Mouse (Mus musculus) lung, adult 2 months (tissue): ENCODE results near the gene Car5a.

Source experiments
- CTCF ChIP-seq: fragments of 200-500 bp; IDR thresholded peaks from 2 replicates; pipeline ENCODE4 v1.5.1; 2011; ENCODE audit warnings: mild to moderate bottlenecking, low read length, control low read depth; ENCODE audit not compliant: insufficient read depth
- POLR2A ChIP-seq: fragments of 200-500 bp; IDR thresholded peaks from 2 replicates; pipeline ENCODE4 v1.6.1; 2011; ENCODE audit warnings: low read depth, mild to moderate bottlenecking, control low read depth, low read length, borderline replicate concordance; ENCODE audit errors: extremely low read depth

DNA sequence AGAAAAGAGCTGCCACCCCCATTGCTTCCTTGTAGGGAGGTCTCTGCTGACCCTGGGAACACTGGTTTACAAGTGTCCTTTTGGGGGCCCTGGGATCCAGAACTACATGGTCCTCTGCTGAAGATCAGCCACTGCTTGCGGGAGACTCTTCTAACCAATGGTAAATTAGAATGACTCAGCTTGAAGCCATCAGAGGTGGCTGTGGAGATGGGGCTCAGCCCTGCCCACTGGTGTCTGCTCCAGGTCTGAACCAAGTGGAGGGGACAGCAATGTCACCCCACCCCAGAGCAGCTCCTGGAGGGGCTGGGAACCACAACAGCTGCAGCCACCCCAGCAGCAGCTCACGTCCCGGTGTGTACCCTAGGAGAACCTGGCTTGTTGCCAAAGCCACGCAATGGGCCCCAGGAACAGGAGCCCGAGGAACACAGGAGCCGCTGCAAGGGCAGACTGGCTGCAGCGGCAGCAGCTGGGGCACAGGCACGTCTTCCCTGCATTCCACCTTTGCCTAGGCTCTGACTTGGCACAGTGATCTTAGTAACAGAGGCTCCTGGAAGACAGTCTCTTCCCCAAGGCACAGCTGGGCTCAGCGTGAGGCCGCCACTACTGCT, 72.8 kb downstream of the Car5a start:
- no peak for TF ChIP-seq POLR2A
- TF ChIP-seq CTCF = no peak
